Mouse (Mus musculus) neural tube, embryonic 14.5 days (tissue): ENCODE measurements at regions not wholly inside any gene's neighbourhood (a gene's known extent, or its start where the extent isn't known, plus 50 kb on each side); places are given as distances from the start of the nearest gene placed in this dataset.

Experiments
- ATAC-seq: fragments of 200-750 bp; cut with Nextera tagmentation; 2 replicates; pipeline ENCODE4 v1.8.0; 2017; ENCODE audit warnings: low read depth, mild to moderate bottlenecking, moderate TSS enrichment, moderate library complexity
- H3K27ac ChIP-seq: fragments of 300-500 bp; sonication (generic); 2 replicates; pipeline ENCODE4 v1.5.1; 2014; ENCODE audit warnings: low read depth, mild to moderate bottlenecking, control low read depth, low read length, moderate library complexity, mixed read lengths
- H3K27me3 ChIP-seq: fragments of 300-500 bp; sonication (generic); 2 replicates; pipeline ENCODE4 v1.6.1; 2014; ENCODE audit warnings: low read length; ENCODE audit not compliant: control insufficient read depth, insufficient read depth
- H3K36me3 ChIP-seq: fragments of 300-500 bp; sonication (generic); 2 replicates; pipeline ENCODE4 v1.6.1; 2014; ENCODE audit warnings: low read length, mixed read lengths; ENCODE audit not compliant: control insufficient read depth, insufficient read depth
- H3K4me1 ChIP-seq: fragments of 300-500 bp; sonication (generic); 2 replicates; pipeline ENCODE4 v1.6.1; 2014; ENCODE audit warnings: low read length; ENCODE audit not compliant: control insufficient read depth, insufficient read depth
- H3K4me2 ChIP-seq: fragments of 300-500 bp; sonication (generic); 2 replicates; pipeline ENCODE4 v1.6.1; 2014; ENCODE audit warnings: mild to moderate bottlenecking, low read depth, low read length, control low read depth
- H3K4me3 ChIP-seq: fragments of 300-500 bp; sonication (generic); 2 replicates; pipeline ENCODE4 v1.5.1; 2014; ENCODE audit warnings: low read depth, low read length, control low read depth, mixed read lengths
- H3K9ac ChIP-seq: fragments of 300-500 bp; sonication (generic); replicated peaks from 2 replicates; pipeline ENCODE4 v1.6.1; 2014; ENCODE audit warnings: low read depth, mild to moderate bottlenecking, control low read depth, low read length, mixed read lengths
- H3K9me3 ChIP-seq: fragments of 300-500 bp; sonication (generic); 2 replicates; pipeline ENCODE4 v1.6.1; 2016; ENCODE audit warnings: low read length; ENCODE audit not compliant: control insufficient read depth
- WGBS: fragments of 180-500 bp; shearing (Covaris S2); extraction: QIAGEN DNeasy Blood & Tissue Kit; methylation state at CpG from one replicate; pipeline ENCODE4 v1.1.7; 2014; 5-methylcytosine and 5-hydroxymethylcytosine counted together

- Histone ChIP-seq H3K27me3 (no peaks in the 10 kb centered on the region), H3K9me3 (no peaks in the 10 kb centered on the region), H3K36me3 (no peaks in the 10 kb centered on the region), H3K27ac (no peak overlapping the region), H3K9ac (no peak overlapping the region), H3K4me2 (no peak overlapping the region), H3K4me1 (no peaks in the 10 kb centered on the region), H3K4me3 (no peak overlapping the region)
- whole genome bisulfite sequencing = 84% methylated on average over 2 of the region's 2 CpGs
- ATAC-seq = no peak
Measured at GRCm38 (mm10) chr4:64269117-64269516, 222.3 kb upstream of the Tnc start.

- H3K4me1 ChIP-seq = no peaks in the 10 kb centered on the region
- no peak overlapping the region for H3K4me2 ChIP-seq
- no peak overlapping the region for H3K4me3 ChIP-seq
- H3K9me3 ChIP-seq = no peaks in the 10 kb centered on the region
- no peak for ATAC-seq
- no peaks in the 10 kb centered on the region for H3K36me3 ChIP-seq
- no peak overlapping the region for H3K27ac ChIP-seq
- H3K9ac ChIP-seq = no peak overlapping the region
- H3K27me3 ChIP-seq = no peaks in the 10 kb centered on the region
Measured at GRCm38 (mm10) chr4:64260473-64260872, 213.7 kb upstream of the Tnc start.

- Histone ChIP-seq H3K4me1 (no peaks in the 10 kb centered on the region), H3K9me3 (no peaks in the 10 kb centered on the region), H3K27ac (no peak overlapping the region), H3K9ac (no peak overlapping the region), H3K4me3 (no peak overlapping the region), H3K4me2 (no peak overlapping the region), H3K27me3 (no peaks in the 10 kb centered on the region), H3K36me3 (no peaks in the 10 kb centered on the region)
- no peak for ATAC-seq
Measured at GRCm38 (mm10) chr4:64260188-64260444, 213.3 kb upstream of the Tnc start.

GRCm38 (mm10) chr4:64259348-64260187 lies 212.8 kb upstream of the Tnc start:
- Histone ChIP-seq H3K36me3 (no peaks in the 10 kb centered on the region), H3K4me2 (no peak overlapping the region), H3K9me3 (no peaks in the 10 kb centered on the region), H3K27me3 (no peaks in the 10 kb centered on the region), H3K9ac (no peak overlapping the region), H3K4me3 (no peak overlapping the region), H3K27ac (no peak overlapping the region), H3K4me1 (no peaks in the 10 kb centered on the region)
- ATAC-seq = peak; percentile 58; the same call in 1 of the 2 replicates
- 64% methylated on average over 6 of the region's 6 CpGs for WGBS

- Histone ChIP-seq H3K4me3 (no peak overlapping the region), H3K4me2 (no peak overlapping the region), H3K27me3 (no peaks in the 10 kb centered on the region), H3K9me3 (no peaks in the 10 kb centered on the region), H3K4me1 (no peaks in the 10 kb centered on the region), H3K36me3 (no peaks in the 10 kb centered on the region), H3K27ac (no peak overlapping the region), H3K9ac (no peak overlapping the region)
- no peak for ATAC-seq
- WGBS = 43% methylated on average over 8 of the region's 8 CpGs
Measured at GRCm38 (mm10) chr4:64255253-64255652, 208.4 kb upstream of the Tnc start.

DNA sequence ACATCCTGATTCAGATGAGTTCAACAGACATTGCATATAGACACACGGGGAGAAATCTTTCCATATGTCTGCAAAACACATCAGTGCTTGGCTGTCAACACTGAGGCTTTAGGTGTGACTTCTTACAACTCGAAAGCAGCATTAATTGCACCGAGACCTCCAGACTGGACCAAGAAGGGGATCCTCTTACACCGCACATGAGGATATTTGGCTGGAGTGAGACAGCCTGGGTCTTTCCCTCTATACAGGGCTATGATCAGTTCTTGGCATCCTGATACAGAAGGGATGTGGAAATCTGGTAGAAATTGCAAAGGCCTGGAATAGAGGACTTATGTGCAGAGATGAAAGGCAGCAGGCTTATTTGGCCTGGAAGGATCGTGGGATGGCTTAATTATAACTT lies 203.9 kb upstream of the Tnc start:
- no peak overlapping the region for H3K4me3 ChIP-seq
- no peaks in the 10 kb centered on the region for H3K9me3 ChIP-seq
- ATAC-seq = no peak
- H3K27ac ChIP-seq = no peak overlapping the region
- H3K27me3 ChIP-seq = no peaks in the 10 kb centered on the region
- no peaks in the 10 kb centered on the region for H3K4me1 ChIP-seq
- 86% methylated on average over 5 of the region's 5 CpGs for WGBS
- no peak overlapping the region for H3K9ac ChIP-seq
- H3K4me2 ChIP-seq = no peak overlapping the region
- H3K36me3 ChIP-seq = no peaks in the 10 kb centered on the region

DNA sequence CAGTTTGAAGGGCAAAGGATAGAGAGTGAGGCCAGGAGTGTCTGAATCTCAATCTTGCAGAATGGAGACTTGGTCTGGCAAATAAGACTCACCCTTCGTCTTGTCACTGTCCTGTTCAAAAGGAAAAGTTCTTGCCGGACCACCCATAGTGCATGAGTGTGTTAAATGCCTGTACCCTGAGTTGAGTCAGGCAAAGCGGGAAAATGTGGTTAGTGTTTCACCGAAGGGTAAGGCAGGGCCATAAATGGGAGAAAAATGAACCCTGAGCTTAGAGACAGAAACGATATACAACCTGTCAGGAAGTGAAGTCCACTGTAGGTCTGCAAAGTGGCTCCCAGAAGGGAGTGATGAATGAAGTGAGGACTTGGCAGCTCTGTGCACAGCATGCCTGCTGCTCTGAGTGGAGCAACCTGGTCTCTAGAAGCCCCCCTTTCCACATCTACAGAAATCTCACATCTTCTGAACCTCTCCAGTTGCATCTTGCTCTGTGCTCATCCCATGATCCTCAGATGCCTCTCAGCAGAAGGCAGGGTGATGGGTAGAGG lies 191.5 kb upstream of the Tnc start:
- H3K27me3 ChIP-seq = no peaks in the 10 kb centered on the region
- H3K9ac ChIP-seq = no peak overlapping the region
- no peak overlapping the region for H3K27ac ChIP-seq
- ATAC-seq = no peak
- WGBS = 69% methylated on average over 5 of the region's 5 CpGs
- no peaks in the 10 kb centered on the region for H3K9me3 ChIP-seq
- no peak overlapping the region for H3K4me2 ChIP-seq
- H3K4me1 ChIP-seq = no peaks in the 10 kb centered on the region
- no peaks in the 10 kb centered on the region for H3K36me3 ChIP-seq
- no peak overlapping the region for H3K4me3 ChIP-seq

DNA sequence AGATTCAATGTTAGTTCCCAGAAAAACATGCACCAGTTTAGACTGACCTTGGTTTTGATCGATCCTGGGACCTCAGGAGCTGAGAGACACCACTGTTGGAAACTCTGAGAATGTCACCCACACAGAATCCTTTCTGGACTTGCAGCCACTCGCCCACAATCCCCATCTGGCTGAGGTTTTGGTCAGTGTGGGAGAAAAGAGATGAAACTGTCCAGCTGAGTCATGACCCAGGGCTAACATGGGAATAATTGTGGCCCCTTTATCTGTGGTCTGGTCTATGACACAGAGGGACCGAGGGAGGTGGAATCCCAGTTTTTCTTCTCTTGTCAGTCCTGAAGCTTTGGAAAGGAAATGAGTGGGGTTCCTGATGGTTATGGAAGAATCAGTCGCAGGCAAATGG lies 188.7 kb upstream of the Tnc start:
- Histone ChIP-seq H3K27ac (no peak overlapping the region), H3K4me3 (no peak overlapping the region), H3K9me3 (no peaks in the 10 kb centered on the region), H3K36me3 (no peaks in the 10 kb centered on the region), H3K27me3 (no peaks in the 10 kb centered on the region), H3K9ac (no peak overlapping the region), H3K4me1 (no peaks in the 10 kb centered on the region), H3K4me2 (no peak overlapping the region)
- no peak for ATAC-seq
- 91% methylated on average over 4 of the region's 4 CpGs for WGBS

- 66% methylated on average over 4 of the region's 4 CpGs for WGBS
- no peak for ATAC-seq
- Histone ChIP-seq H3K4me2 (no peak overlapping the region), H3K9ac (no peak overlapping the region), H3K27ac (no peak overlapping the region), H3K27me3 (no peaks in the 10 kb centered on the region), H3K9me3 (no peaks in the 10 kb centered on the region), H3K36me3 (no peaks in the 10 kb centered on the region), H3K4me3 (no peak overlapping the region), H3K4me1 (no peaks in the 10 kb centered on the region)
Measured at GRCm38 (mm10) chr4:64232159-64232558, 185.3 kb upstream of the Tnc start.
